Mouse (Mus musculus) spleen, adult 2 months (tissue): ENCODE data around the gene Nfia. TPM values are rescaled to one million over a fixed set of nuclear protein-coding genes. Genes with fewer than 3 reads are reported as not detected.

Source experiments
- DNase-seq, 2 experiments: peaks; one replicate each; pipeline versions ENCODE4 v3.0.0 to v3.0.0-alpha.2; 2012 to 2021; ENCODE audit warnings: low spot score in 2 of 2, low read depth in 1 of 2
- H3K27ac ChIP-seq: fragments of 200-500 bp; 2 replicates; pipeline ENCODE4 v1.5.1; 2012; ENCODE audit warnings: low read length, inconsistent platforms; ENCODE audit not compliant: insufficient read depth
- H3K27me3 ChIP-seq: fragments of 200-500 bp; 2 replicates; pipeline ENCODE4 v1.6.1; 2012; ENCODE audit warnings: mild to moderate bottlenecking, moderate library complexity, low read length, inconsistent platforms; ENCODE audit not compliant: control insufficient read depth, insufficient read depth
- H3K36me3 ChIP-seq: fragments of 200-500 bp; 2 replicates; pipeline ENCODE4 v1.6.1; 2012; ENCODE audit warnings: mild to moderate bottlenecking, low read length, inconsistent platforms; ENCODE audit not compliant: control insufficient read depth, insufficient read depth
- H3K4me1 ChIP-seq: fragments of 200-500 bp; 2 replicates; pipeline ENCODE4 v1.6.1; 2011; ENCODE audit warnings: inconsistent platforms; ENCODE audit not compliant: control insufficient read depth, insufficient read depth, insufficient read length
- H3K4me3 ChIP-seq: fragments of 200-500 bp; 2 replicates; pipeline ENCODE4 v1.5.1; 2011; ENCODE audit warnings: mild to moderate bottlenecking, inconsistent platforms; ENCODE audit not compliant: insufficient read depth, insufficient read length; ENCODE audit errors: extremely low read depth
- CTCF ChIP-seq: fragments of 200-500 bp; IDR thresholded peaks from 2 replicates; pipeline ENCODE4 v1.5.1; 2011; ENCODE audit warnings: mild to moderate bottlenecking, inconsistent platforms; ENCODE audit not compliant: insufficient read depth, insufficient read length, insufficient replicate concordance; ENCODE audit errors: extremely low read depth
- POLR2A ChIP-seq: fragments of 200-500 bp; IDR thresholded peaks from 2 replicates; pipeline ENCODE4 v1.6.1; 2011; ENCODE audit warnings: low read depth, low read length, inconsistent platforms
- WGBS: fragments of 180-500 bp; shearing (Covaris S2); methylation state at CpG from one replicate; pipeline ENCODE4 v1.1.7; 2018; 5-methylcytosine and 5-hydroxymethylcytosine counted together
- polyA plus RNA-seq: library from polyadenylated mRNA; depleted of rRNA; stranded (reverse); fragments of >200 nt; gene quantifications from 2 replicates; pipeline ENCODE4 v1.2.3, GENCODE M21; 2012

Gene Nfia
- polyA plus RNA-seq, 1 experiment: 10.3 TPM

DNA sequence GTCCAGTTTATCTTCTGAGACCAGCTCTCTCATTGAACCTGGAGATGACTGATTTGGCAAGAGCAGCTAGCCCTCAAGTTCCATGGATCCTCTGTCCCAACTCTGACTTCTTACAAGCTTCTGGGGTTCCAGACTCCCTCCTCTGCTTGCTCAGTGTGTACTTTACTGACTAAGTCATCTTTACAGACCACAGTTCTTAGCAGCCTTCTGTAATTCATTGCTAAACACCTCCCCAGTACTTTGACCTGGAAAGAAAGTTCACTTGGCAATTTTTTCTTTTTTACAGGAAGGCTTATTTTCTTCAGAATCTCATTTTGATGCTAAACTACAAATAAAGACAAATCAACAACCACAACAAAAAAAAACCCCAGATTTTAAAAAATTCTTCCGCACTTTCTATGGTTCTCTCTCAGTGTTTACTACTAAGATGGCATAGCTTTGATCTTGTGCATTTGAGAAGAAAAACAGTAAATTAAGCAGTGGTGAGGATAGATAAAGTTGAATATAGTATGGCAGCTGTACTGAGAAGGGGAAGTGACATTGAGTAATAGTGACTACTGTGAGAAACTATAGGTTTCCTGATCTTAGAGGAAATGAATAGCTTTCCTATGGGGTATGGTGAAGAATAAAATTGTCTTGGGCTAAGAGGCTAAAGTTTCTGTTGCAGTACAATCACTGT lies 213.7 kb downstream of the Nfia start:
- H3K4me1 ChIP-seq: no peaks in the 10 kb centered on the region

DNA sequence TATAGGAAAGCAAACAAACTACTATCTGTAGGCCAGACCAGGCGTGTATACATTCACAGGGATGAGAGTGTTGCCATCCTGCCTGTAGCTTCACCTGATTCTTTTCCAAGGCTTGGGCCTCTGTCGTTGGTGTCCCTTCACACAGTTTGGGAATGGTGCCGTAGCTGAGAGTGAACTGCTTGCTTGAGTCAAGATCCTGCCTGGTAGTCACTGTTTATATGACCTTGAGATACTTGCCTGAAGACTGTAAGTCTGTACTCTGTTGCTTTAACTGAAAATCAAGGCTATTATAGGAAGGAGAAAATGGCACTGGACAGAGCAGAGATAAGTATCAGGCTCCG lies 214.2 kb downstream of the Nfia start:
- H3K4me1 ChIP-seq: no peaks in the 10 kb centered on the region
- H3K4me3 ChIP-seq: no peak overlapping the region
- TF ChIP-seq CTCF: no peak
- TF ChIP-seq POLR2A: no peak
- H3K27ac ChIP-seq: no peak overlapping the region
- no peaks in the 10 kb centered on the region for H3K27me3 ChIP-seq
- WGBS: 87% methylated on average over 4 of the region's 4 CpGs
- H3K36me3 ChIP-seq: no peaks in the 10 kb centered on the region
- DNase-seq: no peak

More for the DNA sequence above, 213.7 kb downstream of the Nfia start:
- Histone ChIP-seq H3K27me3 (no peaks in the 10 kb centered on the region), H3K27ac (no peak overlapping the region), H3K36me3 (no peaks in the 10 kb centered on the region), H3K4me3 (no peak overlapping the region)
- no peak for TF ChIP-seq POLR2A
- TF ChIP-seq CTCF: no peak
- DNase-seq: no peak
- WGBS: 88% methylated on average over 1 of the region's 1 CpGs

DNA sequence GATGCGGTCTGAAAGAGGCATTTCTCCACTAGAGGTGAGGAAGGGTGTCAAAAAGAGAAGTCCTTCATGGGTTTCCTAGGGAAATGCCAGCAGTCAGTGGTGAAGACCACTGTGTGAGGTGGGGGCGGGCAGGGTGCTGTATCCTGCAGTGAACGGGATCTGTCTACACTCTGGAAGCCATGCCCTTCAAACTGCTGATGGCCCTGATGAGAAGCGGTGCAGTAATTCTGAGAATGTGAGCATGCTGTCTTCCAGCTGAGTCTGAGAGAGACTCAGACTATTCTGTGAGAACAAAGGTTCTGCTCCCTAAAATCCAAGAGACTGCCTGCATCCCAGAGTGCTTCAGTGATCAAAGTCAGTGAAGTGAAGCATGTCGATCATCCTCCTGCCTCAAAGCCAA lies 216.2 kb downstream of the Nfia start:
- Histone ChIP-seq H3K4me1 (no peaks in the 10 kb centered on the region), H3K27me3 (no peaks in the 10 kb centered on the region), H3K36me3 (no peaks in the 10 kb centered on the region), H3K27ac (no peak overlapping the region), H3K4me3 (no peak overlapping the region)
- no peak for DNase-seq
- TF ChIP-seq POLR2A: no peak
- no peak for TF ChIP-seq CTCF
- WGBS: 80% methylated on average over 5 of the region's 5 CpGs

DNA sequence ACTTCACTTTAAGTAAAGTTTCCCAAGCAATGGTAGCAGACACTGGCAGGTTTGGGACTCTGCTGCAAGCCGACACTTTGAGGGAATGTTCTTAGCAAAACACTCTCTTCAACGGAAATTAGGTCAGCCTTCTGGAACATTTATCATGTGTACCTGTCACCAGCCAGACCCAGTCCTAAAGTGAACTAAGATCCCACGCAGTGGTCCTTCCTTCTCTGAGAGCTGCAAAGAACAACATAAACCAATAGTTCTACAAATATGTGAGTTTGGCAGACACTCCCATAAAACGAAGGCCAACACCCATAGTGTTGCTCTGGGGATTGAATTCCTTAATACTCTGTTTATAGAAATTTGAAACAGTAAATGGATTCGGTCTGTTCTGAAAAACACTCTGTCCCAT lies 217.9 kb downstream of the Nfia start:
- Histone ChIP-seq H3K27me3 (no peaks in the 10 kb centered on the region), H3K4me1 (no peaks in the 10 kb centered on the region), H3K36me3 (no peaks in the 10 kb centered on the region), H3K27ac (no peak overlapping the region), H3K4me3 (no peak overlapping the region)
- DNase-seq: no peak
- WGBS: 66% methylated on average over 5 of the region's 5 CpGs
- TF ChIP-seq CTCF: no peak
- TF ChIP-seq POLR2A: no peak

DNA sequence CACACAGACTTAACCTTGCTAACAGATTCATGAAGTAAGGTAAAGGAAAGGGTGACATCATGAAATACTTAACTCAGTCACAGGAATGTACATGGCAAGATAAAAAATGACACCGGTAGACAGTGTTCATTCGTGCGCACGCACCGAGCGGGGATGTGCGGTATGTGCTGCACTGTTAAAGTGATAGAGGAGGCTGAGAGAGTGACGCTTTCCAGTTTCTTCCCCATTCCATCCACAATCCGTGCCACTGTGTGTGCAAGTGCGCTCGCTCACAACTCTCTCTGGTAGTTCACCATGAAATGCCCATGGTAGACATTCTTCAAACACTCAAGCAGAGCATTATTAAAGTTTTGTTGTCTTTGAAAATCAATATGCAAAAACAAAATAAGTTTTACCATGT lies 218.9 kb downstream of the Nfia start:
- no peak for TF ChIP-seq POLR2A
- TF ChIP-seq CTCF: no peak
- Histone ChIP-seq H3K4me3 (no peak overlapping the region), H3K27me3 (no peaks in the 10 kb centered on the region), H3K27ac (no peak overlapping the region), H3K4me1 (no peaks in the 10 kb centered on the region), H3K36me3 (no peaks in the 10 kb centered on the region)
- 95% methylated on average over 11 of the region's 11 CpGs for WGBS
- no peak for DNase-seq

DNA sequence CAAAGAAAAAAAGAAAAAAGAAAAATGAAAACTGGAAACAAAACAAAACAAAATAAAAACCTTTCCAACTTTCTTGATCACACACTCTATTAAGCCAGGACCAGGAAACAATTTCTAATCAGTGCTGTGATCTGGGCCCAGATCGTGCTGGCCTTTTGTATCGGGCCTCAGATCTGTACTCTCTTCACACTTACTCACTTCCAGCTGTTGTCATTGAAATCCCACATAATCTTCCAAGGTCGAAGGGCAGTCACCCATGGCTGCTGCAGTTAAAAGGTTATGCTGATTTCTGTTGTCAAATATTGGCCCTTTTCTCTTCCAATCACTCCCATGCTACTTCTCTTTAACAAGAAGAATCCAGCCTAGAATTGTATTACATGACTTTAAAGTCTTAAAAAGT lies 219.3 kb downstream of the Nfia start:
- H3K27me3 ChIP-seq: no peaks in the 10 kb centered on the region
- no peak overlapping the region for H3K4me3 ChIP-seq
- TF ChIP-seq CTCF (no peak), POLR2A (no peak)
- H3K4me1 ChIP-seq: no peaks in the 10 kb centered on the region
- 87% methylated on average over 3 of the region's 3 CpGs for WGBS
- no peaks in the 10 kb centered on the region for H3K36me3 ChIP-seq
- no peak for DNase-seq
- no peak overlapping the region for H3K27ac ChIP-seq

DNA sequence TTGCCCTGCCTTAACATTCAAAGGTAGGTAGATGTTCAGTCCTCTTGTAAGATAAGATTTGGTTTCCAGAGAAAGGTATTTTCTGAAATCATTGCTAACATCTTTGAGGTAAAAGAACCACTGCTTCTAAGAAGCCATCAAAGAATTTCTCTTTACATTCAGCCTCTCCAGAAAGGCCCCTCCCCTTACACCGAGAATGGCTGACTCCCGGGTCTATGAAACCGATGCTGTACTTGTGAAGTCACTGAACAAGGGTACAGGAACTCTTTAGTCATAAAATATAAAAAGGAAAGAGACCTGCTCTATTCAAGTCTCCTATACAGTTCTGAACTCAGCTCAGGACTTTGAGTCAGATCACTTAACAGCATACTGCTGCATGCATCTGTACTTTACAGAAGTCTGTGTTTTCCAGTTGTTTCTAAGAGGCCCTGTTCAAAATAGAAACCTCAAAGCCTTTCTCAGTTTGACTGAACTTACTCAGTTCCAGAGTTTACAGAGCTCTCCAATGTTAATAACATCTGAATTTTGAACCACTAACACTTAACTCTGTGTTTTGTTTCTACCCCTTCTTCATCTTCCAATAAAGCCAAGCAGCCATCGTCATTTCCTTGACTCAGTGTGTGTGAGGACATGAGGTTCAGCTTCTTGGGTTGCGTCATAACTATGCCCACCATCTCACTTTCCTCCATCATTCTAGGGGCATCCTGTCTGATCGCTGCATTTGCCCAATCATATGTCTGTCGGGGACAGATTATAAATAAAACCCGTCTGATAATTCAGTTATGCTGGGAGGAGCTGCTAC lies 223.6 kb downstream of the Nfia start:
- H3K4me3 ChIP-seq: no peak overlapping the region
- no peaks in the 10 kb centered on the region for H3K4me1 ChIP-seq
- H3K27me3 ChIP-seq: no peaks in the 10 kb centered on the region
- TF ChIP-seq CTCF: no peak
- no peak for TF ChIP-seq POLR2A
- H3K27ac ChIP-seq: no peak overlapping the region
- 82% methylated on average over 8 of the region's 8 CpGs for whole genome bisulfite sequencing
- no peaks in the 10 kb centered on the region for H3K36me3 ChIP-seq
- no peak for DNase-seq
